Mouse (Mus musculus) liver (tissue): ENCODE measurements at regions not wholly inside any gene's neighbourhood (a gene's known extent, or its start where the extent isn't known, plus 50 kb on each side); places are given as distances from the start of the nearest gene placed in this dataset.

Experiments used
- DNase-seq: peaks from one replicate; pipeline ENCODE4 v3.0.0-alpha.2; 2020; ENCODE audit warnings: mixed read lengths

DNA sequence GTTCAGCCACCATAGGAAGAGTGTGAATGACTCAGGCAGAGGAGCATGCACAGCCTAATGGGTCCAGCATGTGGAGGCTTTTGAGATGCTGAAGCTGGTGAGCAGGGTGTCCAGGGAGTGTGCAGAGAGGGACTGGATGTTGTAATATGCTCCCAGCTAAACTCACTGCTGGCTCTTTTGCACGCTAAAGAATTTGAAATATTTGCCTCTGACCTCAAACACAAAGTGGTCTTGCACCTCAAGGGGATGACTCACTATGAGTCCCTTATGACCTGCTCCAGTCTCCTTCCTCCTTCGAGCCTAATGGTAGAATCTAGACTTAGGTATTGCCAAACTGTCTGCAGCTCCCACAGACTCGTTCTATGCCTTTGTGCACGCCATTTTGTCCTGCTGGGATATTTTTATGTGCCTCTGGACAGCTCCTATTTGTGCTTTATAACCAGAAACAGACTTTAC, 55.0 kb upstream of the Slit3 start:
- no peak for DNase-seq

DNA sequence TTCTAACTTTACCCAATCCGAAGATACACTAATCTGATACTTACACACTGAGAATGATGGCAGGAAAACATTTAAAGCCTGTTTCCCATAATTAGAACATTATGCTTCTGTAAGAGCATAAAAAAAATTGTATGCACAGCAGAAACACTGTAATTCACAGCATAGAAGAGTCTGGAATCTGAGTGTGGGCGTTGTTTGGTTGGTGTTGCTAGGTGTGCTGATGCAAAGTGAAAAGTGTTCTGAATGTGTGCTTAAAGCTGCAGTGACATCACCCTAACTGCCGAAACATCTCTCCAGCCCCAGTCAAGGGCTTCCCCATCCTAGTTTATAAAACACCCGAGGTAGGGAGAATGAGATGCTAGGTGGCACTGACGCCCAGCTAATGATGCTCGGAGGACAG, 63.2 kb upstream of the Slit3 start:
- no peak for DNase-seq

DNA sequence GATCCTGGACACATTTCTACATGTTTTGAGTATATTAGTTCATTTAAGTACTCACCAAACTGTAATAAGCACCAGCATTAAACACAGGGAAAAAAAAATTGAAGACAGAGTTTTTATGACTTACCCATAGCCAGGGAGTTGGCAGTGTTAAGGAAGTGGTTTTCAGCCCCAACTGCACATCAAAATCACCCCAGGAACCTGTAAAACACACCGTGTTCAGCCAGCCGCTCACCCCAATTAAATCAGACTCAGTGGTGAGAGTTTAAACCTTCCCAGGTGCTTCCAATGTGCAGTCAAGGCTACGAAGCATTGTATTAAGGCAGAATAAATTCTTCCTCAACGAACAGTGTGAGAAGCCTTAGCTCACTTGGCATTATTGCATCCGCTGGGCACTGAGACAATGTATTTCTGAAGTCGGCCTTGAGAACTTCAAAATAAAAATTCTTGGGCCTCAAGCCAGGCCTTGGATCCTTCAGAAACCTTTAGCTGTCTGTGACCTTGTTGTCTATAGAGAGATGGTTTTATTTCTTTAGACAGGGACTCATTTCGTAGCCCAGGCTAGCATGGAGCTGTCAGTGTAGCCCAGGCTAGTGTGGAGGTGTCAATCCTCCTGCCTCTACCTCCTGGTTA, 65.4 kb upstream of the Slit3 start:
- DNase-seq: no peak

DNA sequence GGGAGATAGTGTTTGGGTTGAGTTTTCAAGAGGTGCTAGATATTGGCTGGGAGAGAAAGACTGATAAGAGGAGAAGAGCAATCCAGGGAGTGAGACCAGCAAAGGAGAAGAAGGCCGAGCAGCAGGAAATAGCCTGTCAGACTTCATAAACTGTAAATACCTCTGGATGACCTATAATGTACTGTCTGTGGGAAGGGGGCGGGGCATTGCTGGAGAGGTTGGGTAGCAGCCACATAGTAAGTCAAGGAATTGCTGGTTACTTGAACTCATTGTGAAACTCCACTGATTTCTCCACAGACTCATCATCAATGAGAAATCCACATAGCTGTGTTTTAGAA, 67.4 kb upstream of the Slit3 start:
- DNase-seq: peak; percentile 23

DNA sequence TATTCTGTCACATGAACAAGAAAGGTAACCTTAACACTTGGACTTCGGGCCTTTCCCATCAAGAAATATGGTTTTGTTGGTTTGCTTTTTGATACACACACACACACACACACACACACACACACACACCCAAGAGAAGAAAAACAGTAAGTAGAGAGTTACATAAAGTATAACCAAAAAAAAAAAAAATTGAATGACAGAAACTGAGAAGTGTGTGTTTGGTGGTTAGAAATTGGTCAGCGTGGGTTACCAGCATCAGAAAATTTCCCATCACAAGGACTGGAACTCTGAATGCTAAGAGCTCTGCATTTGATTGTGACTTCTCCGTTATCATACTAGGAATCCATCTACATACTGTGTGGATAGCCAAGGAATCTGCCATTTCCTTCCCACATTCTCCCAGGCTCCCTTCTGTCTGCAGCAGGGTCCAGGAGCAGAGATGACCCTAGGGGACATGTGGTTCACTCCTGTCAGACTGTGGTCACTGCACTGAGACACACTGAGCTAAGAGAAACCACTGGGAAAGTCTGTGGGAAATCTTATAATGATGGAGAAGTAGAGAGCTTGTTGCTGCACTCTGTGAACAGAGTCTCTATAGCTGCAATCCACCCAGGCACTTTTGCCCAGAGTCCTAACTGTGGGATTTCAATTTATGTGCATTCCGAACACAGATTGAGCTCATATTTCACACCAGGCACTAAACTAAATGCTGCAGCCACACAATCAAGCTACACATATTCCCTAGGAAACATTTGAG, 68.0 kb upstream of the Slit3 start:
- DNase-seq: no peak

DNA sequence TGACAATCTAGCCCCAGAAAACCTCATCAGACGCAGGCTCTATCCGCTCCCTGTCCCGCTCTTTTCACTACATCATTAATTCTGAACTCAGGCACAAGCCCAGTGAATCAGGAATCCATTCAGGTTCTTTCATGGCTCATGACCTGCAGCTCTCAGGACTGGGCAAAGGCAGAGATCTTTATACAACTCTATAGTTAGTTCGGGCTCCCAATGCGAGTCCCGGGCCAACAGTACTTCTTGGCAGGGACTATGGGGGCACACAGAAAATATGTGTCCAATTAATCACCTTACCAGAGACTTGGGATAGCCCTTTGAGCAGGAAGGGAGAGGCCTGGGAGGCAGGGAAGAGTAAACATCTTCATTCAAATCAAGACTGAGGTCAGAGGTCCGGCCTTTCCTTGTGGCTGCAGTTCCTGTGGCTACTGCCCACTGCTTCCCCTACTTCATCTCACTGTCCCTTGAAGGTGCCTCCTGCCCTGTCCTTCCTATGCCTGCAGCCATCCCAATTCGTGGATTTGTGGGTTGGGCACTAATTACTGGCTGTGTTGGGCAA, 71.3 kb upstream of the Slit3 start:
- no peak for DNase-seq

DNA sequence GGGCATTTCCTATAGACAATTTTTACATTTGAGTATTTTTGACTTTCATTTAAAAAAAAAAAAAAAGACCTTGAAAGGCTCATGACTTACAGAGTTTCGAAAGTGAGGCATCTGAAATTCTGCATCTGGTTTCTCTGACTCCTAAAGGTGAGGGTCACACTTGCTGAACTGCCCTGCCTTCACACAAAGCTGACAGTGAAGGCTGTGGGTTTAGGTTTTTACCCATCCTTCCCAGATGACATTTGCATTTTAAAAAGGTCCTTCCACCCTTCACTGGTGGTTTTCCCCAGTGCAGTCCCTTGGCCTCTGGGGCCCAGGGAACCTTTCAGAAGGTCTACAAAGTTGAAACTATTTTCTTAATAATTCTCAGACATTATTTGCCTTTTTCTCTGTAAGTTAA, 76.4 kb upstream of the Slit3 start:
- DNase-seq: no peak

DNA sequence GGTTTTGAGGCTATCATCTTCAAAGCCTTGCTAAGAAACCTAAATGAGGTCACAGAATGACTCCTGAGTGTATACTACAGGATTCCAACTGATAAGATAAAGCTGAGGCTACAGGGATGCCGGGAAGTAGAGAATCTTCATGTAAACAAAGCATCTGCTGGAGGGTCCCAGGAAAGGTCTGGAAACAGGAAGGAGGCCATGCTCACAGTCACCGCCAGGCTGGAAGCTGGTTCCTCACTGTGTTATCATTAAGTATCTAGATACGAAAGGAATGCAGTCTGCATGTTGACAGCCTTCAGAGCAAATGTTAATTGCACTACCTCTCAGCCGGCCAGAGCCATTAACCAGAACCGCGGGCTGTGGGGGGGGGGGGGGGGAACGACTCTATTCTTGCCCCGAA, 96.6 kb upstream of the Slit3 start:
- DNase-seq: no peak

DNA sequence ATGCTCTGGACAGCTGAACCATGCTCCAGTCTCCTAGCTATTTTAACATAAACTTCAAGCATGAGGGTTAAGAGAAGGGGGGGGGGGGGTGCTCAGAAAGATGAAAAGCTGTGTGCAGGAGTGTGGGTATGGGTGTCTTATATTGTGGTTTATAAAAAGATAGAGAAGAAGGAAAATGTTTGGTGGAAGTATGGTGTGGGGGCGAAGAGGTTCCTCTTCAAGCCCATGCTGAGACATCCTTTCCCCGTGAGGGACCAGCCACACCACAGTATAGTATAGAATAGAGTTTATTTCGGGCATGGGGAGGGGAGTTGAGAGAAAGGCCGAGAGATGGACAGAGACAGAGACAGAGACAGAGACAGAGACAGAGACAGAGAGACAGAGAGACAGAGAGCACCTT, 97.2 kb upstream of the Slit3 start:
- DNase-seq: no peak

DNA sequence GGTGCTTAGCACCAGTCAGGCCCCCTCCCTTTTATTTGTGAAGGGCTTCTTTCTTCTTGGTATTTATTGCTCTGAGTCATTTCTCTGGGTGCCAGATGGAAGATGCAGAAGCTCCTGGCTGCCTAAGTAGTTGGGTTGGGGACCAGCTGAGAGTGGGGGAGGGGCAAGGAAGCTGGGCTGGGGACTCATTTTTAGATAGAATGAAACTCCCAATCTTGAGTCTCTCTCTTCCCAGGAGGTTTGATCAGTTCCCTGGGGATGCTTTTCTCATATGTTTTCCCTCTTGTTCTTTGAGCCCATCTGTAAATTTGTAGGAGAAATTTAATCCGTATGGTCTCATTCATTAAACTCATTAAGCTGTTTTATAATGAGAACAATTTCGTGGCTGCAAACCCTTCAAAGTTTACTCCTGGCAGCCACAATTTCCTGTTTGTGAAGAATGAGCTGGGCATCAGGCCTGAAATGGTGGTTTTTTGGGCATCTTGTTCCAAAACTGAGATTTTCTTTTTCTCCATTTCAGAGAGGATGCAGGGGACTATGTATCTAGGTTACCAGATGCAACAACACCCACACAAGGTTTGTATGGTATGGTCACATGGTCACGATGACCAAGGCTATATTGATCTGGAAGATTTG, 98.9 kb upstream of the Slit3 start:
- no peak for DNase-seq

DNA sequence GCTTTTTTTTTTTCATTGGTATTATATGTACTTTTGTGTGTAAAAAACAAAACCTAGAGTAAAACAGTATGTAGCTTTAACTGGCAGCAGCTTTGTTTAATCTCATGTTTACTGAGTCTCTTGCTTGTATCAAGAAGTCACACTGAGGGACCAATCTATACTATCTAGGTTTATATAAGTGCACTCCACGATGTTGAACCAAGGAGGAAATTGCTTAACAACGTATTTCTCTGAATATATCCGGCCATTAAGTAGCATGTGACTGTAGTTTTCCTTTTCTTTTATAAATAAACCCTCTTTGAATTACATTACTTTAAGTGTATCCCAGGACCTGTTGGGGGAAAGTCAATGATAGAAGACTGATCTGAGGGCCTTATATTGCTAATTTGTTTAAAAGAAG, 104.0 kb upstream of the Slit3 start:
- DNase-seq: no peak

DNA sequence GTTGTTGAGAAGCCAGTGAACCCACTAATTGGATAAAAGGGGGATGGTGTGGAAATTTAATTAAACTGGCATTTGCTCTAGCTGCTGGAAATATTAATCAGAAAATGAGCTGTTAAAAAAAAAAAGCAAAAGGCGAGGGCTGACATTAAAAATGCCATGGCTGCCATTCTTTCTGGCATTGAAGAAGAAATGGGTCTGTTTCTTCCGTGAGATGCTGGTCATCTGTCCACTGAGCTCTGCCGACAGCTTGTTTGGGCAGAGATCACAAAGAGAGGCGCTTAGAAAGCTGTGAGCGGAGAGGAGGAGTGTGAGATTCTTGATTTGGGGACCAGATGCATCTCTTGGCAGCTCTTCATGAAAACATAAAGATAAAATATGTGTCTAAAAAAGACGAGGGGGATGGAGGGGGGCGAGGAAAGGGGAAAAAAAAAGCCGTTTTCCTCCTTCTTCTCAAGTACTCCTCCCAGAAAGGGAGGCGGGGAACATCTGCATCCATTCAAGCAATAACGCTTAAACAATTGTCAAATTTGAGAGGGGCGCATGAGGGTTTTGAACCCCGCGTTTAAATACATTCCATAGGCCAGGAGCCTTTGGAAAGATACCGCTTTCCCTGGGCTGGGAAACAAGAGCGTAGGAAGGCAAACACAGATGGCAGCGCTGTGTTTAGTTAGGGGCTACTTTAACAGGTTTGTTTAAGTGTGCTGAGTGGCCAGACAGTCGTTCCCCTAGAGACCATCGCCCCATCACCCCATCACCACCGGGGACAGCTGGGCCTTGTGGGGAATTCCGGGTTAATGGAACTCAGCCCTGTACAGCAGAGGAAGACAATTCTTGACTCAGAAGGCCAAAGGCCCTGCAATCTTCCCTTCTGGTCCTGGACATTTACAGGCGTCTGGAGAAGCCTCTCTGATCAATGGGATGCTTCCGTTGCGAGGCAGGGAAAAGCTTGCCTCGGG, 109.2 kb upstream of the Slit3 start:
- peak; percentile 9 for DNase-seq

DNA sequence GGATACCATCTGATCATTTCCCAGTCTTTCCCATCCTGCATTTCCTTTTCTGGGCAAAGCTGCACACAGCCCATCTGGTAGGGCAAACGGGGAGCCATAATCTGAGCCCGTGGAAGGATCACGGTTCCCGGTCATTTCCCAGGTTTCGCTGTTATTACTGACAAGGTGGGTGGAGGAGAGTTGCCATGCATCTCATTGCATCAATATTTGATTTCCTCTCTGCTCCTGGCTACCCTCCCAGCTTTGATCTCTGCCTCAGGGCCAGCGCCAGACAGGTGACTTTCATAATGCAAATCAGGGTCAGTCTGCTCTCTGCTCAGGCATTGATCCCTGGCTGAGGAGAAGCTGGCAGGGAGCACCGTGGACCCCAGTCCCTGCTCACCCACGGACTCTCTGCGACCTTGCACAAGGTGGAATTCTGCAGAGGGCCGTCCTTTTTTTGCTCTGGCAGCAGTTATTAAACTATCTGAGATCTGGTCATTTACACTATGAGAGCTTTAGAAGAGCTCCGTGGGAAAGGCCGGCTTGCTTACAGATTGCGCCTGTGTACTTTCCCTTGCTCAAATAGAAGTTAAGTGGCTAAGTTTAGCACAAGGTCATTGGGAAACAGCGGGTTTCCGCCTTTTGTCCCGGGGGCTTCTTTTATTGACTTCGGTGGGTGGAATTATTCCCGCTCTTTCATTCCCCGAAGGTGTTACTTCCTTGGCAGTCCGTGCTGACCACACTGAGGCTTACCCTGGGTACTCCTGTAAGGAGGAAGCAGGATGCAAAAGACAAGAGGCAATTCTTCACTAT, 114.1 kb upstream of the Slit3 start:
- DNase-seq: peak; percentile 31

DNA sequence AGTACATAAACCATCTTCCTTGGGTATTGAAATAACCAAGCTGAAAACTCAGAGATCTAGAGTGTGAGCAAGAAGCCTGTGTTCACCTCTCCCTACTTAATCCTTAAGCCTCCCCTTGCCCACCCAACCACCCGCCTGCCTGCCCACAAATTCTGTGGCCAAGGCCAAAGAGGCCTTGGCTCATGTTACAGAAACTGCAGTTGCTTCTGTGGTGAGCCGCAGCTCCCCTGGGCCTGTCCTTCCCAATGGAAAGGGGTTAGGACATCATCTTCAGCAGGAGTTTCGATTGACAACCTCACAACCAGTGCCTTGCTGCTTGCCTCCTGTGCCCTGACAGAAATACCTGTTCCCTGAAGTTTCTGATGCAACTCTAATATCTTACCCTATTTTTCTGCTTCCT, 115.9 kb upstream of the Slit3 start:
- DNase-seq: no peak

DNA sequence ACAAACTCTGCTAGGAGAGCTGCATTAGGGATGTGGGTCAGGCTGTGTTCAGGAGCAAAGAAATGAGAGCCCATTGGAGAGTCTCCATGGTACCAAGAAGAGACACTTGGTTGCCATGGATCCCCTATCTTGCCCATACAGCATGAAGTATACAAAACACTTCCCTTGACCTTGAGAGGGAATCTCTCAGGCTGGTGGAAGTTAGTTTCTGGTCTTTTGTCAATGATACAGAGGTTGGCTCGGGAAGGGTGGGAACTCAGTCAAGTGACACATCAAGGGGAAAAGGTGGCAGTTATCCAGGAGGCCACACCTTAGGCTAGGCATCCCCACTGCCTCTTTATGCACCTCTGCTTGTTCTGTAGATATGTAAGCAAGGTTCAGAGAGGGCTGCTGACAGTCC, 116.6 kb upstream of the Slit3 start:
- no peak for DNase-seq

DNA sequence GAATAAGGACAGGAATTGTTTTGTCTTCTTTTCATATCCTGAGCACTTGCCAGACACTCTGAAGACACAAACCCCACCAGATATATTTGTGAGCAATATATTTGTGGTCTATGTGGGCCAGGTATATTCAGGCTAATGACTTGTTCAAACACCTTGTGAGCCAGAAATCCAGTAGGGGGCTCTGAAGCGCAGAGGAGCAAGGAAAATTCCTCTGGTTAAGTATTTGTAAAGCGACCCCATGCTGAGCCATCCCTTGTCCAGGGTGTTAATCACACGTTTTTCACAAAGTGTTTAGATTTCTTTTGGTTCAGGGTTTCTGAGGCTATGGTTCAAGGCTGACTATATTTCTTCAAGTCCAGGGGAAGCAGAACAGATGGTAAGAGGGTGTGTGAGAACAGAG, 117.1 kb upstream of the Slit3 start:
- DNase-seq: no peak

DNA sequence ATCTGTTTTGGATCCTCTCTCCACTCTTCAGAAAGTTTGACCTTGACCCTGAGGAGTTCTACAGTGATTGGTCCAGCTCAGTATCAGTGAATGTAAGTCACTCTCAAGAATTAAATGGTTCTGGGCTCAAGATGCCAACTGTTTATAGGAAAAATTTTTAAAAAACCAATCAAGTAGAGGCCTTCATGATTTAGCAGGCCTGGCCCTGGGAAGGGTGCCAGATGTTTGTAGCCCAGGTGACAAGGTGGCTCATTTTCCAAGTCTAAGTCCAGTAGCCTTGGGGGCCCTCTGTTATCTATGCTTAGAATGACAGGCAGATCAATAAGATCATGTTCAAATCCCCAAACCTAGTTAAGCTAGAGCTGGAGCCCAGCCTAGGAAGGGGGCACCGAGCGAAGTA, 123.1 kb upstream of the Slit3 start:
- DNase-seq: no peak

DNA sequence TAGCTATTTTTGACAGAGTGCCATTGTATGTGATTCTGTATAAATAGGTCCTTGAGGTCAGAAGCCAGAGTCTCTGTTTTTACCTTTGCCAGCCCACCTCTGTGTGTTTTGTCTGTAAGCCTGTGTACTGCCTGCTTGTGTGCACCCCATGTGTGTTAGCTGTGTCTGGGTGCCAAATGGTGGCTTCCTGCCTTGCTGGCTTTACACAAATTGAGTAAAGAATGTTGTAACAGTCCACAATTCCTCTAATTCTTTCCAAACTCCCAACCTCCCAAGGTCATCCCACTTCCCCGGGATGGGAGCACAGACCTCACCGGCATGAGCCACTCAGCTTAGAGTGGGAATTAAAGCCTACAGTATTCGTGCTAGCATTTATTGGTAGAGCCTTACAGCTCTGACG, 125.5 kb upstream of the Slit3 start:
- no peak for DNase-seq

DNA sequence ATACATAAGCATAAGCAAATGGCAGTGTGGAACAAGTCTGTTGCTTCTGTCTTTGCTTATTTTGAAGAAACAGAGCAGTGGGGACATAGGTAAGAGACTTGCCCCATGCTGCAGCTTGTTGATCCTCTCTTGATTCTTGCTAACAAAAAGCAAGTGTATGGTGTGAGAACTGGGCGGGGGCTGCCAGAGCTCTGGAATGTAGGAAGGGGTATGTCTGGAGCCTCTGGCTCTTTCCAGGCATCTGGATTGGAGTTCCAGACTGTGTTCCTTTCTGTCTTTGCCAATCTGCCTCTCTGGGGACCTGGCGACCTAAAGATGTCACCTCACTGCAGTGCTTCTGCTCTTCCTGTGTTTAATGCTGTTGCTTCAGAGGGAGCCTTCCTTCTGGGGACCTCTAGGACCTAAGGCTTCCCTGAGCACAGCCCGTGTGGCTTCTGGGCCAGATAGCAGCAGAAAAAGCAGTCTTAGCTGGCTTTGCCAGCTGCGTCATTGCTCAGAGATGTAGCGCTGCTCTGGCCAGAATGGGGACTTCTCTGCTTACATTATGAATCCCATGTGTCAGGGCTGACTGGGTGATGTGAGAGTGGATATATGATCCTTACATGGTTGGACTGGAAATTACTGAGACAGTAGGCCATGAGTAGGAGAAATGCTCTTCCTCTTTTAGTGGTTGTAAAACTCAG, 138.1 kb upstream of the Slit3 start:
- DNase-seq: no peak

DNA sequence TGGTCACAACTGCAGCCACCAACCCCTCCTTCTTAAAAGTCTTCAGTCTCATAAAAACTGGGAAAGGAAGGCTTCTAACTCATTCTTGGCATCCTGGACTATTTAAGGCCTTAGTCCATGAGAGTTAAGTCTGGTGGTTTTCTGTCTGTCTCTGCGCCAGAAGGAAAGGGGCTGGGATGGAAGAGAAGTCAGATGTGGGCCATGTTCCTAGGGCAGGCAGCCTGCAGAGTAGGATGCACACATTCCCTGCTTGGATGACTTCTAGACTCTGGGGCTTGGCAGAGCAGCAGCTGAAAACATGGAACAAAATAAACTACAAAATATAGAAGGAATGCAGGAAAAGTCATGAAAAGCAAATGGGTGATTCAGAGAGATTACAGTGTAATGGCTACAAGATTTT, 140.8 kb upstream of the Slit3 start:
- DNase-seq: no peak

DNA sequence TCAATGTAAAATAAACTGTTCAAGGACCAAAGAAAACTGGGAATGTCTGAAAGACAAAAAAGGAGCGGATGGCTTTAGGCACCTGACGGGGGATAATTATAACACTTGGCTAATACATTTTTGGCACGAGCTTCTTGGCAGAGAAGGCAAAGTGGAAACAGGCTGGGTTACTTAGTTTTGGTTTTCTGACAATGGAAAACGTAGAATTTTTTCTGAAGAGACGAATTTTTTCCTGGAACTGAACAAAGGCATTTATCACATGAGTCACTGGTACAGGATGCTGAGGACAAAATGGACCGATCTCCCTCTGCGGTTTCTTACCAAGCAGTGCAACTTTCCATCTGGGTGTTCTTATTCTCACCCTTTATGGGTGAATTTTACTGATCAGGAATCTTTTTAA, 143.2 kb upstream of the Slit3 start:
- no peak for DNase-seq
